Mouse (Mus musculus) layer of hippocampus, adult 9-11 months (tissue): Measurements from ENCODE around the gene Exoc3.

Source experiments
- DNase-seq: peaks from one replicate; pipeline ENCODE4 v3.0.0; 2022

Exoc3 gene

GRCm38 (mm10) chr13:74208317-74208985 lies at the start of gene Exoc3:
TSS of gene Exoc3 (minus strand) at chr13:74208732.
- DNase-seq: peak; percentile 90

- DNase-seq: no peak
Measured at GRCm38 (mm10) chr13:74246494-74246893, 38.0 kb upstream of the Exoc3 start.

DNA sequence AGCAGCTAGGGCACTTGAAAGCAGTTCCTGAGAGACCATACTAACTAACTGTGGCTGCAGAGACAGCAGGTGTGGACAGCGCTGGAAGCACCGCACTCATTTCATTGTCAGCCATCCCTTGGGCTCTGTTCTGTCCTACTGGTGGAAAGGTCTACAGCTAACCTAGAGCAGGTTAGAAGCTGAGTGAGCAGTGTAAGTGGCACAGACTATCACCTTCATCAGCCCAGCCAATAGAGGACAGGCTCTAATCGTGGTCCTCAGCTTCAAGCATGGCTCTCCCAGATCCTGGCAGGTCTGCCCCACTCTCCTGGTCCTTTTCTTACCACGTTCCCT lies 37.3 kb upstream of the Exoc3 start:
- DNase-seq: no peak

DNA sequence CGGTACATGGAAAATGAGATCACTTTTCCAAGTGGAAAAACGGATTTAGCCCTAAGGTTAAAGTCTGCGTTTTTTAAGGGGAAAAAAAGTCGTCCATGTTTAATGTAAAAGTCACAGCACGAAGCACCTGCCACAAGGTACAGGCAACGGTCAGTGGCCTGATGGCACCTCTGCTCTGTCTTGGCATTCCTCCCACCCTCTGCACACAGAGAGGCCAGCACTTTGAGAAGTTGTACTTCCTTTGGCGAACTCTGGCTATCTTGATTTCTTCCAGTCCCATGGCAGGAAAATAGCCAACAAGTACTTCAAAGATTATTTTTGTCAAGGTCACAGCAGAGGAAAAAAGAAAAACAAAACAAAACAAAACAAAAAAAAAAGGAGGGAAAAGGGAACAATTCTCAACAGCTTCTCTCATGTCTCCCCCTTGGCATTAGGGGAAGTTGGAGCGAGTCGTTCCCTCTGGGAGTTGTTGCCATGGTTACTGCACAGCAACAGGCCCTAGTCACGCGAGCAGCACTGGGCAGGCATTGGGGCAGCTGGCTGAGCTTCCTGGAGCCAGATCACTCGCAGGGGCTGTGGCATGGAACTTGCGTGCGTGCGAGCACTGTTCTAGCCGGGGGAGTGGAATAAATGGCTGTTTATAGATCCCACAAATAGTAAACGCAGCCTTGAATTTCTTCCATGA lies 36.8 kb upstream of the Exoc3 start:
- DNase-seq: peak; percentile 78

- DNase-seq: no peak
Measured at GRCm38 (mm10) chr13:74237574-74237973, 29.0 kb upstream of the Exoc3 start.

- no peak for DNase-seq
Measured at GRCm38 (mm10) chr13:74220659-74221058, 12.1 kb upstream of the Exoc3 start.

DNA sequence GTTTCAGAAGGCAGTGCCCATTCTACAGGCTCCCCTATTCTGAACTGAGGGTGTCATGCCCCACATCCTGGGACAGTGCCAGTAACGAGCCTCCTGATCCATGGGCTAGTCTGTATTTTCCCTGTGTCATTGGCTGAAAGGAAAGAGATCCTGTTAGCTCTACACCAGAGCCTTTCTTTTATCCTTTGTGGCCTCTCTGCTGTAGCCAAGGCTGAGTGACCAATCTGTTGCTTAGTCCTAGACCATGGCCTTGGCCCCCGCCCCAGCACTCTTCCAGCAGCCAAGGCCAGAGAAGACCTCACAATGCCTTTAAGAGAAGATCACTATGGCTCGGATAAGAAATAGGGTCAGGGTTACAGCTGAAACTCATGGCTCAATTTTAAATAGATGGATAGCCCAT lies 9.9 kb upstream of the Exoc3 start:
- DNase-seq: no peak

- DNase-seq: peak; percentile 18
Measured at GRCm38 (mm10) chr13:74208986-74209345, 434 bp upstream of the Exoc3 start.

GRCm38 (mm10) chr13:74196451-74196850 lies 12.1 kb downstream of the Exoc3 start:
- DNase-seq: no peak

DNA sequence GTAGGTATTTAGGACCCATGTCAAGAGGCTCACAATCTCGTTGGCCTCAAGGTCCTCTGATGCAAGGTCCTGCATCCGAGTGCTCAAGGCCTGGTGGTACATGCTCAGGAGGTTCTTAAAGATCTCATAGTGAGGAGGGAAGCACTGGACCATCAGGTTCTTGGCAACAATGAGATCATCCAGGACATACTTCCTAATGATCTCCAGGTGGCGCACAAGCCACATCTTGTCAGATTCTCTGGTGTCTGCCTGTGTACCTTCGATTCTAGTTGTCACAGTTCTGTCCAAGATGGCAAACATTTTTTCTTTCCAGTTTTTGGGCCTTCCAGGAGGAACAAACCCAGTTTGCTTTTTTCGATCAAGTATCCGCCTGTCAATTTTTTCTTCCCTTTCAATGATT lies 15.9 kb downstream of the Exoc3 start:
- DNase-seq: no peak

- DNase-seq: no peak
Measured at GRCm38 (mm10) chr13:74183011-74183695, 25.4 kb downstream of the Exoc3 start.

DNA sequence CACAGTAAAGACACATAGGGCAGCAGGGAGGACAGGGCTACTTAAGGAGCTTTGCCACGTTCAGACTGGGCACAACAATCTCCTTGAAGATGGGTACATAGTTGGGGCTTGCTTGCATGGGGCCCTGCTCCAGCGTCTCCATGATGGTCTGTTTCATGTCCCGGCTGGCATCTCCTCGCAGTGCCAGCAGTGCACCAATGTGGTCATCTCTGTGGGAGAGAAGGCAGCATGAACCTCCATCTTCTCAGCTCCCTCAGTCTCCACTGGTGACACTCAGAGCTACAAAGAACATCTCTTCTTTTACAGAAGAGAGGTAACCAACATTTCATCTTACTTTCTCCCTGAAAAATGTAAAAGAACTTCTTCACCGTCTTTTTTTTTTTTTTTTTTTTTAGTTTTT lies 36.5 kb downstream of the Exoc3 start:
- DNase-seq: no peak

GRCm38 (mm10) chr13:74169446-74170164 lies 38.9 kb downstream of the Exoc3 start:
- DNase-seq: no peak

GRCm38 (mm10) chr13:74167492-74167891 lies 41.0 kb downstream of the Exoc3 start:
- no peak for DNase-seq

GRCm38 (mm10) chr13:74167057-74167413 lies 41.5 kb downstream of the Exoc3 start:
- no peak for DNase-seq

DNA sequence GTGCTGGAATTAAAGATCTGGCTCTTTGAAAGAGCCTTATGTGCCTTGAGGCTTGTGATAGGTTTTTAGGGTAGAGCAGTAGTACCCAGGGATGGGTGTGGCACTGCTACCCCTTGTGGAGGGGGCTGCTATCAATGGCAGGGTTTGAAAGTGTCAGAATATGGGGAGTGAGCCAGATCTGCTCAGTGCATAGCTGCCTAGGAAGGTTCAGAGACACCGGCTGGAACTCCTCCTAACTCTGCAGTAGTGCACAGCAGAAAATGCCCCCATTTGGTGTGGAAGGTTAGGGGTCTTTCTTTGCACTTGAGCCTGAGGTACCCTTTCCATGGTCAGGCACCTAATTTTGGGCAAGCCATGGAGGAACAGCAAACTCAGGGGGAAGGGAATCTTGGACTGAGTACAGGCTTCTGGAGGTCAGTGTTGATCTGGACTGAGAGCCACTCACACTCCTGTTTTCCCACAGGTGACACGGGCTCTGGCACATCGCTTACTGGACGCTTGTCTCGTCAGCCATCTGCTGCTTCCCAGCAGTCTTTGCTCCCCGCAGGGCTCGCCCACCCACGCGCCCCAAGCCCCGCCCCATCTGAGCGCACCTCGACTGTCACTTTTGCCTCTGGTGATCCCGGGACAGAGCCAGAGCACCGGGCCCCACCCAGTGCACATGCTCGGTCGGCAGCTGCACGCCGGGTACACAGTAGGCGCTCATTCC lies 42.0 kb downstream of the Exoc3 start:
- DNase-seq: peak; percentile 17

GRCm38 (mm10) chr13:74147327-74147726 lies 61.2 kb downstream of the Exoc3 start:
- DNase-seq: no peak

DNA sequence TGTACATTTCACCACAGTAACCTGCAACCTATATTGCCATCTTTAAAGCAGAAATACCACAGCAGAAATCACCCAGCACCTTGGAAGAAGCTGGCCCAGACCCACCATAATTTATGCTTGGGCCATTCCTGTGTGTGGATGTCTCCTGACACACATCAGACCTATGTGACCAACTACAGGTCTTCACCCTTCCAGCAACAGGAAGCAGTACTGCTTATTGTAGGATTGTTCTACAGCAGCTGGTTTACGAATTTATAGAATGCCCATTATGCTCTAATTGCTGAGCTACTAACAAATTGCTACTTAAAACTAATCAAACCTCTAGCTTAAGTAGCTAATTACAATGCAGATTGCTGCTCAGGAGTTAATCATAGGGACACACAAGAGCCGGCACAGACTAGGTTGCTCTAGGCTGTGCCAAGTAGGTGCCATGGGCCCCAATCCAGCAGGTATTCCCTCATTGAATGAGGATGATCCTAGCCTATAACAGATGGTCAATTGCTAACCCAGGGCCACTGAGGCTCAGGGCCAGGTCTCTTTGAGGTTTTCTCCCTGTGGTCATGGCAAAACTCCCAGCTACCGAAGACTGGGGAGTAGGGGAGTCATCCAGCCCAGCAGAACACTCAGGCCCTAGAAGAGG lies 62.4 kb downstream of the Exoc3 start:
- no peak for DNase-seq

DNA sequence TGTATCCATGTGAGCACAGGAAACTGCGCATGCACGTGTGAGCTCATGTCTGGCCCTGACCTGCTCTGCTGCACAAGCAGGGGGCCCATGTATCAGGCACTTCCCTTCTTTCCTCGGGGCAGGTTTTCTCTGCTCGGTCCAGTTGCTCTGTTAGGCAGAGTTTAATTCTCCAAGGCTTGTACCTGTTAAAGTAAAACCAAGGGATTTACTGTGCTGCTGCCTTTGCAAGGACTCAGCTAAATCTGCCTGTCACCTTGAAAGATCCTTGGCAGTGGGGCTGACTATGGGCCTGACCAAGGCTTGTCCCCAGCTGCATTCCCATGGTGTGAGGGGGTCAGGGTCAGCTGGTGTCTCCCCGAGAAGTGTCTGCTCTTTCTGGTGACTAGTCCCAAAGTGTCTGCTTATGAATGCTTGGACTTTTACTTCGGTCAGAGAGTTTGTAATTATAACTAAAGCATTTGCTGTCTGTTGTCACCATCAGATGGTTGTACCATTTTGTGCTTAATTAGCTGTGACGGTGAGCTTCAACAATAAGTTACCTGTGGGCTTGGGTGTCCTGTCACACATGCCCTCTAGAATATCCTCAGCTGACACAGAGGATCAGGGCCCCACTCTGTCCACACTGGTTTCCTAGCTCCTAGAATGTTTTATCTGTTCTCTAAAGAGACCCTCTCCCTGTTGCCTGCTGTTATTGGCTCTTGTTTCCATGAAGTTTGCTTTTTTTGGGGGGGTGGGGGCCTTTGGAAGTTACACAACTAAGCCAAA lies 64.2 kb downstream of the Exoc3 start:
- no peak for DNase-seq

DNA sequence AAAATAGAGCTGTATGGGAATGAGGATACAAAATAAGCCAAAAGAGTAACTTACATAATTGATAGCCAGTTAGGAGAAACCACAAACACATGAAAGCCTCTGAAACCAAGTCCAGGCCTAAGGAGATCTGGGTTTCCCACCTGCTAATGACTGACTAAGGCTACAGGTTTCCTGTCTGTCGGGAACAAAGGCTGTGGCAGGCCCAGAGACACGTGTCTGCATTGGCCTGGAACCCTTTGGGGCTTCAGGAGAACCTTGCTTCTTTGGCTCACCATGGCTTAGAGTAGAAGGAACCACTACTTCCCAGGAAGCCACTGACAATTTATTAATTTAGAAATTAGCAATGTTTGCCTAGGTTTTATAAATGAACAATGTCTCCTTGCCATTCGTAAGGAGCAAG lies 65.2 kb downstream of the Exoc3 start:
- DNase-seq: no peak

GRCm38 (mm10) chr13:74140793-74141192 lies 67.7 kb downstream of the Exoc3 start:
- no peak for DNase-seq
